Mouse (Mus musculus) heart, adult 18-20 months (tissue): ENCODE data around the gene Gm49322. TPM values are rescaled to one million over a fixed set of nuclear protein-coding genes. Genes with fewer than 3 reads are reported as not detected.

Source experiments
- DNase-seq, 2 experiments: peaks; one replicate each; pipeline ENCODE4 v3.0.0; 2021 to 2022; ENCODE audit warnings: mixed read lengths in 1 of 2
- microRNA-seq, 2 experiments: library from miRNA; unstranded; fragments of <30 nt; microRNA quantifications; one replicate each; pipeline ENCODE4 v1.2.0; 2022
- total RNA-seq, 2 experiments: library from RNA; stranded (reverse); gene quantifications; 2 replicates each; pipeline ENCODE4 v1.2.3; 2021

The Gm49322 gene
- total RNA-seq, 2 experiments from 2014 or later = 0.15 to 0.46 TPM

GRCm38 (mm10) chr10:80655406-80656129, 49.7 kb downstream of the Gm49322 start:
- no peak for DNase-seq

- peak; percentile 98 for DNase-seq
Observed at GRCm38 (mm10) chr10:80656130-80656862, 50.5 kb downstream of the Gm49322 start.

- no peak for DNase-seq
Observed at GRCm38 (mm10) chr10:80656863-80657623, 51.2 kb downstream of the Gm49322 start, which contains the start of gene Btbd2. Gene Btbd2 (minus strand): TSS chr10:80657071.

- no peak for DNase-seq
Observed at GRCm38 (mm10) chr10:80658194-80658840, 52.5 kb downstream of the Gm49322 start.

GRCm38 (mm10) chr10:80658841-80659202, 53.0 kb downstream of the Gm49322 start:
- DNase-seq = no peak

GRCm38 (mm10) chr10:80659213-80659612, 53.4 kb downstream of the Gm49322 start:
- peak; percentile 72 to 93 for DNase-seq

GRCm38 (mm10) chr10:80661149-80661548, 55.3 kb downstream of the Gm49322 start:
- DNase-seq = peak in 1 of 2 experiments; percentile 72

GRCm38 (mm10) chr10:80663485-80664196, 57.8 kb downstream of the Gm49322 start:
- DNase-seq = peak; percentile 53 to 64

GRCm38 (mm10) chr10:80664197-80665015, 58.6 kb downstream of the Gm49322 start:
- DNase-seq = peak; percentile 93 to 96

- peak; percentile 92 to 93 for DNase-seq
Observed at GRCm38 (mm10) chr10:80665016-80665380, 59.2 kb downstream of the Gm49322 start.

Small RNAs within 50 kb of the gene (microRNA-seq; reads per million reads assigned to microRNA genes)
- gene Mir6912 = 0 to 1.1 reads per million in 2 experiments

Other genes with a start within 250 kb of the Gm49322 start
- 1 to 10 TPM in 1 of 2 experiments, under 1 TPM in 1; 0.69 to 1.2 TPM for gene Plk5, start 249.6 kb upstream of the Gm49322 start, total RNA-seq
- gene Mex3d, start 218.4 kb upstream of the Gm49322 start, total RNA-seq = 1 to 10 TPM; 6.4 to 7.8 TPM
- gene Mbd3, start 206.5 kb upstream of the Gm49322 start, total RNA-seq = 10 to 100 TPM; 93.3 to 97.7 TPM
- 1,000 to 10,000 TPM; 1,809 to 1,881 TPM for gene Uqcr11, start 199.2 kb upstream of the Gm49322 start, total RNA-seq
- 10 to 100 TPM; 15.6 to 17.3 TPM for gene Tcf3, start 172.4 kb upstream of the Gm49322 start, total RNA-seq
- under 1 TPM in 1 of 2 experiments, not detected in 1; 0.05 TPM for gene Onecut3, start 111.2 kb upstream of the Gm49322 start, total RNA-seq
- not detected for gene Atp8b3, start 66.9 kb upstream of the Gm49322 start, total RNA-seq
- gene Rexo1, start 44.5 kb upstream of the Gm49322 start, total RNA-seq = 10 to 100 TPM; 11.2 to 11.6 TPM
- 1 to 10 TPM; 5.2 to 5.5 TPM for gene Klf16, start 28.7 kb upstream of the Gm49322 start, total RNA-seq
- gene Abhd17a, start 15.7 kb upstream of the Gm49322 start, total RNA-seq = 10 to 100 TPM; 40.6 to 44.8 TPM
- 10 to 100 TPM; 20.1 to 22.2 TPM for gene Scamp4, start 3.1 kb upstream of the Gm49322 start, total RNA-seq
- gene Adat3, start 3.1 kb upstream of the Gm49322 start, total RNA-seq = 1 to 10 TPM; 1.1 to 1.5 TPM
- 100 to 1,000 TPM; 121 to 132 TPM for gene Csnk1g2, start 16.8 kb downstream of the Gm49322 start, total RNA-seq
- gene Btbd2, start 51.0 kb downstream of the Gm49322 start, total RNA-seq = 10 to 100 TPM; 43.2 to 46.1 TPM
- 100 to 1,000 TPM; 185 to 204 TPM for gene Mknk2, start 72.1 kb downstream of the Gm49322 start, total RNA-seq
- gene Mob3a, start 96.0 kb downstream of the Gm49322 start, total RNA-seq = 1 to 10 TPM; 7.5 to 8.0 TPM
- 1 to 10 TPM; 2.5 to 2.6 TPM for gene Izumo4, start 96.2 kb downstream of the Gm49322 start, total RNA-seq
- 10 to 100 TPM; 42.3 to 45.0 TPM for gene Ap3d1, start 136.2 kb downstream of the Gm49322 start, total RNA-seq
- gene Dot1l, start 149.2 kb downstream of the Gm49322 start, total RNA-seq = 10 to 100 TPM; 11.7 to 14.3 TPM
- 10 to 100 TPM; 28.6 to 28.7 TPM for gene Sf3a2, start 192.2 kb downstream of the Gm49322 start, total RNA-seq
- gene Plekhj1, start 192.6 kb downstream of the Gm49322 start, total RNA-seq = 10 to 100 TPM; 30.7 to 32.4 TPM
- under 1 TPM in 1 of 2 experiments, not detected in 1; 0.33 TPM for gene Amh, start 199.2 kb downstream of the Gm49322 start, total RNA-seq
- gene Jsrp1, start 207.5 kb downstream of the Gm49322 start, total RNA-seq = under 1 TPM; 0.41 to 0.69 TPM
- 100 to 1,000 TPM; 897 to 934 TPM for gene Oaz1, start 220.6 kb downstream of the Gm49322 start, total RNA-seq
- 10 to 100 TPM; 13.5 to 16.6 TPM for gene Lingo3, start 238.0 kb downstream of the Gm49322 start, total RNA-seq
- gene Lsm7, start 249.2 kb downstream of the Gm49322 start, total RNA-seq = 10 to 100 TPM; 23.5 to 27.8 TPM
- gene Sppl2b, start 249.3 kb downstream of the Gm49322 start, total RNA-seq = 10 to 100 TPM; 11.9 to 15.9 TPM